Mouse (Mus musculus): ENCODE measurements around the gene Carns1.

DNA sequence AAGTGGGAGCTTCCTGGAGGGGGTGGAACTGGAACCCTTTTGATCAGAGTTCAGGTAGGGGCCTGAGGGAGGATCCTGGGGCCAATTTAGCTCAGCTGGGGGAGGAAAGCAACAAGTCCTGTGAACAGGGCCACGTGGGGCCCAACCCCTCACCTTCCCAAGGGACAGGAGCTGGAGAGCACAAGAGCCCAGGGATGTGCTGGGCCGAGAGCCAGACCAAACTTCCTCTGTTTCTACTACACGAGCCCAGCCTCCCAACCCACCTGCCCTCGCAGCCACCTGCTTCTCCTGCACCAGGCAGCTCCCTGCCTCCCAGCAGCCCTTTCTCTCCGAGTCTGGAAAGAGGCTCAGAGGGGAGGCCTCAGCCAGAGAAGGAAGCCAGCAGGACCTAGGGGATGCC lies 21.3 kb upstream of the Carns1 start:
- TF ChIP-seq CTCF (IDR thresholded peaks at IDR 0.05; ENCODE audit: insufficient read depth, low read depth, low read length) (no peak), POLR2A (IDR thresholded peaks at IDR 0.05; ENCODE audit: insufficient read depth, low read depth, low read length) (no peak)
